Mouse (Mus musculus) left cerebral cortex, postnatal 10 days (tissue): ENCODE data around the gene Zfp358. TPM values are rescaled to one million over a fixed set of nuclear protein-coding genes. Genes with fewer than 3 reads are reported as not detected.

Experiments used
- DNase-seq, 2 experiments: peaks; one replicate each; pipeline ENCODE4 v3.0.0; 2021 to 2022; ENCODE audit warnings: low spot score in 2 of 2, mixed read lengths in 1 of 2; ENCODE audit errors: extremely low spot score in 1 of 2
- intact Hi-C: fragments of 180-260 bp; cut with DNase I; formaldehyde crosslinking; loops from one replicate; pipeline ENCODE4 v1.15.1; 2025
- total RNA-seq, 2 experiments: library from RNA; stranded (reverse); gene quantifications; 2 replicates each; pipeline ENCODE4 v1.2.3; 2021

The Zfp358 gene
- total RNA-seq, 2 experiments from 2014 or later, result 29.4 to 31.2 TPM

DNA sequence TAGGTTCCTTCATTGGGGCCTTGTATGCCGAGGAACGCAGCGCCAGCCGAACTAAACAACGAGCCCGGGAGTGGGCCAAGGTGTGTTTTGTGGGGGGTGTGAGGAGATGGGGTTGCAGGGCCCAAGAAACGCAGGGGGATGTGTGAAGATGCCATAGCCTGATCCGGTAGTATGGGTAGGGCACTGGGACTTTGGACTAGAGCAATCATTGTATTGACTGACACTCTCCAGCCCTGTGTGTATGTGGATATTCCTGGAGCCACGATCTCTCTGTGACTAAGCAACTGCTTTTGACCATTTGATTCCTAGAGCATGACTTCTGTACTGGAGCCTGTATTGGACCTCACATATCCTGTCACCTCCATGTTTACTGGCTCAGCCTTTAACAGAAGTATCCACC lies 44.0 kb downstream of the Zfp358 start:
- DNase-seq, result no peak
- intact Hi-C loops, result no loop called here

DNA sequence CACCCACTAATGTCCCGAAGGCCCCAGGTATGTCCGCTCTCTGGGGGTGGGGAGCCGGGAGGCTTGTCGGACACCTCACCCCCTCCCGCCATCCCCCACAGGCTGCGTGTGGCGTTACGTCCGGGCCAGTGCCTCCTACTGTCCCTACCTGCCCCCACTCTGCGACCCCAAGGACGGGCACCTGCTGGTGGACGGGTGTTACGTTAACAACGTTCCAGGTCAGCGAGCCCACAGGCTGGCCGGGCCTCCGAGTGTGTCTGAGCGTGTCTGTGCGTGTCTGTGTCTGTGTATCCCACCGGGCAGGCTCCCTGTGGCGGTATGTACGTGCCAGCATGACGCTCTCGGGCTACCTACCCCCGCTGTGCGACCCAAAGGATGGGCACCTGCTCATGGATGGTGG lies 44.7 kb downstream of the Zfp358 start:
- DNase-seq, result peak in 1 of 2 experiments; percentile 37
- intact Hi-C loops, result no loop called here

DNA sequence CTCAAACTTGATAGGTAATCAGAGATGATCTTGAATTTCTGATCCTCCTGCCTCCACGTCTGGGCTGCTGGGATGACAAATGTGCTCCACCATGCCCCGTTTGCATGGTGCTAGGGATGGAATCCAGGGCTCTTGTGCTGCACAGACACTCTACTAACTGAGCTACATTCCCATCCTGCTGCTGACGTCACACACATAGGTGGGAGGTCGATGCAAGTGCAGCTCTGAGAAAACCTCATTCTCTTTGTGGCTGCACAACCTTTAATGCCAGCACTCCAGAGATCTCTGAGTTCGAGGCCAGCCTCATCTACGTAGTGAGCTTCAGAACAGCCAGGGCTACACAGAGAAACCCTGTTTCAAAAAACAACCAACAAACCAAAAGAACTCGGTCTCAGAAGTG lies 46.2 kb downstream of the Zfp358 start:
- intact Hi-C loops, result no loop called here

DNA sequence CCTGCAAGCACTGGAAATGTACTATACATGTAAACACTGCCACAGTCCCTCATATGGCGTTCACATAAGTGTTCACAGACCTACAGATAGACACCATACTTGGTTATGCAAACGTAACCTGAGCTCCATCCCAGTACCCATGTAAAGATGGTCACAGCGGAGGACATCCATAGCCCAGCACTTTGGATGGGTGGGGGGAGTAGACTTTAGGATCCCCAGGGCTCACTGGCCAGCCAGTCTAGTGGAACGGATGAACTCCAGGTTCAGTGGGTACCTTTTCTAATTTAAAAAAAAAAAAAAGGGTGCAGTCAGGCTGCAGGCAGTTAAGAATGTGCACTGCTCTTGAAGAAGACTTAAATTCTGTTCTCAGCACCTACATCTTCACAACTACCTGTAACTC lies 47.1 kb downstream of the Zfp358 start:
- intact Hi-C loops, result no loop called here
- DNase-seq, result no peak

More for the DNA sequence above, 46.2 kb downstream of the Zfp358 start:
- DNase-seq, result no peak

DNA sequence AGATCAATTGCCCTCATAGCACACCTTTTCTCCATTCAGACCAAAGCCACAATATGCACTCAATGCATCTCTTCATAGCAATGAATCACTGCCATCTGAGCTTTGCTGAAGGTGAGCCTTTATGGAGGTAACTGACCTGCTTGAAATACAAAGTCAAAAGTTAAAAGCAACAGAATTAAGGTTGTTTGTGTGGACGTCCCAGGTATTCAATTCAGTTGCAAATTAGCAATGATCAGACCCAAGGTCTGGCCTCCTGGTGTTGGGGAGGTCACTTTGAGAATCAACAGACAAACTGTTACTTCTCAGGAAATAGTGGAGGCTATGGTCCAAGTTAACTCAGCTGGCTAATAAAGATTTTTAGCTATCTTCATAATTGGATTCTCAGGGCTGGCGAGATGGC lies 53.6 kb downstream of the Zfp358 start:
- intact Hi-C loops, result no loop called here
- DNase-seq, result no peak

Other genes starting within 250 kb of the Zfp358 start
- gene Insr, start 213.5 kb upstream of the Zfp358 start, total RNA-seq, result 10 to 100 TPM; 44.5 to 47.6 TPM
- gene A430078G23Rik, start 139.7 kb upstream of the Zfp358 start, total RNA-seq, result not detected
- 10 to 100 TPM; 33.3 to 35.6 TPM for gene Arhgef18, start 100.1 kb upstream of the Zfp358 start, total RNA-seq
- 1 to 10 TPM in 1 of 2 experiments, under 1 TPM in 1; 0.73 to 1.1 TPM for gene Pex11g, start 25.5 kb upstream of the Zfp358 start, total RNA-seq
- gene Tex45, start 22.3 kb upstream of the Zfp358 start, total RNA-seq, result under 1 TPM in 1 of 2 experiments, not detected in 1; 0.30 TPM
- gene Mcoln1, start 7.3 kb downstream of the Zfp358 start, total RNA-seq, result 10 to 100 TPM; 77.7 to 81.4 TPM
- gene Pnpla6, start 22.2 kb downstream of the Zfp358 start, total RNA-seq, result 10 to 100 TPM; 73.7 to 79.2 TPM
- not detected for gene C330021F23Rik, start 74.9 kb downstream of the Zfp358 start, total RNA-seq
- gene Camsap3, start 94.2 kb downstream of the Zfp358 start, total RNA-seq, result 10 to 100 TPM; 67.3 to 71.8 TPM
- 10 to 100 TPM; 32.4 to 36.3 TPM for gene Xab2, start 128.2 kb downstream of the Zfp358 start, total RNA-seq
- gene Pet100, start 128.4 kb downstream of the Zfp358 start, total RNA-seq, result 10 to 100 TPM; 78.6 to 80.1 TPM
- not detected for gene Pcp2, start 132.4 kb downstream of the Zfp358 start, total RNA-seq
- gene Stxbp2, start 137.8 kb downstream of the Zfp358 start, total RNA-seq, result 10 to 100 TPM; 57.0 to 59.3 TPM
- gene Retn, start 162.6 kb downstream of the Zfp358 start, total RNA-seq, result 1 to 10 TPM in 1 of 2 experiments, under 1 TPM in 1; 0.81 to 1.0 TPM
- under 1 TPM; 0.55 to 0.66 TPM for gene Mcemp1, start 172.6 kb downstream of the Zfp358 start, total RNA-seq
- gene Fcor, start 179.2 kb downstream of the Zfp358 start, total RNA-seq, result 10 to 100 TPM; 18.6 to 25.9 TPM
- gene Trappc5, start 183.2 kb downstream of the Zfp358 start, total RNA-seq, result 10 to 100 TPM; 31.2 to 32.3 TPM
- not detected for gene Fcer2a, start 201.0 kb downstream of the Zfp358 start, total RNA-seq
- gene Clec4g, start 227.5 kb downstream of the Zfp358 start, total RNA-seq, result not detected